Mouse (Mus musculus) olfactory bulb, adult 2 months (tissue): ENCODE measurements at regions not wholly inside any gene's neighbourhood (a gene's known extent, or its start where the extent isn't known, plus 50 kb on each side); places are given as distances from the start of the nearest gene placed in this dataset.

ENCODE experiments used
- CTCF ChIP-seq: fragments of 200-500 bp; IDR thresholded peaks from 2 replicates; pipeline ENCODE4 v1.5.1; 2012; ENCODE audit warnings: low read depth, mild to moderate bottlenecking, low read length, moderate library complexity; ENCODE audit not compliant: insufficient read depth
- POLR2A ChIP-seq: fragments of 200-500 bp; IDR thresholded peaks from 2 replicates; pipeline ENCODE4 v1.6.1; 2012; ENCODE audit warnings: mild to moderate bottlenecking, low read depth, low read length, moderate library complexity; ENCODE audit not compliant: insufficient read depth

DNA sequence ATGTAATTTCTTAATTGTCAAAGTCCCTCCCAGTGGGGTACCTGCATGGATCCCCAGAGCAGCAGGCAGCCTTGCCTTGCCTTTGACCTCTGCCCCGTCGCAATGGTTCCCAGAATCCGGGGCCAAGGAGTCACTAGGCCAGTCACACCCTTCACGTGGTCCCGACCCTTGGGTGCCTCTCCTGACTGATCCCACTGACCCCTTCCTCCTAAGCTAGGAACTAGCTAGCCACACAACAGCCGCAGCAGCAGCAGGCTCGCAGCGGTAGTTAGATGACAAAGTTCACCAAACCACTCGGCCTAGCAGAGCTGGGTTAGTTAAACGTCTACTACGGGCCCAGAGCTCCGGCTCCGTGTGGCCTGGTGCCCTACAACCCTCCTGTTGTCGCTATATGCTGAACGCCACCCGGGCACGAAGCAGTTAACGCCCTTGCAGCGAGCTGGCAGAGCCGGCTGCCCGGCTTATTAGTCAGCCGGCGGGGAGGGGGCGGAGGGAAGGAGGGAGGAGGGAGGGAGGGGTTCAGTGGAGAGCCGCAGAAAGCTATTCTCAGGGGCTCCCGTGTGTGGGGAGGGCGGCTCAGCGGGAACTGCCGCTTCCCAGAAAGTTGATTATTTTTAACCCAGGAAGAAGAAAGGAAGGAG is 84.6 kb downstream of the 1700001O22Rik start:
- no peak for TF ChIP-seq CTCF
- peak; percentile 22; the same call in 1 of the 2 replicates for TF ChIP-seq POLR2A
